Mouse (Mus musculus) heart, postnatal 0 days (tissue): Measurements from ENCODE around the gene Knl1.

Source experiments
- CTCF ChIP-seq: IDR thresholded peaks from 2 replicates; pipeline ENCODE4 v1.5.1; 2016; ENCODE audit warnings: antibody characterized with exemption, control low read depth, low read depth
- EP300 ChIP-seq: IDR thresholded peaks from 2 replicates; pipeline ENCODE4 v1.6.1; 2016; ENCODE audit warnings: antibody characterized with exemption, low read depth

DNA sequence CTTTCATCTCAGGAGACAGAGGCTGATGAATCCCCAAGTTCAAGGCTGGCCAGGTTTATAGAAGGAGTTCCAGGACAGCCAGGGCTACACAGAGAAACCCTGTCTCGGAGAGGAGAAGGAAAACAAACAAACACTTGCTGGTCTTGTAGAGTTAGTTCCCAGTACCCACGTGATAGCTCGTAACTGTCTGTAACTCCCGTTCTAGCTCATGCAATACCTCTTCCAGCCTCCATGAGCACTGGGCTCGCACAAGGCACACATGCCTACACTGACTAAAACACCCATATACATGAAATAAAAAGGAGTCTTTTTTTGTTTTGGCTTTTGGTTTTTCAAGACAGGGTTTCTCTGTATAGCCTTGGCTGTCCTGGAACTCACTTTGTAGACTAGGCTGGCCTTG lies 59.7 kb downstream of the Knl1 start:
- TF ChIP-seq CTCF (no peak), EP300 (no peak)
